Mouse (Mus musculus): ENCODE measurements around the gene Akap2.

GRCm38 (mm10) chr4:57762424-57762823, 45.0 kb downstream of the Akap2 start:
- TF ChIP-seq CTCF (IDR thresholded peaks at IDR 0.05; ENCODE audit: extremely low read depth, insufficient read depth, low read length) (no peak), POLR2A (IDR thresholded peaks at IDR 0.05; ENCODE audit: extremely low read depth, insufficient read depth, low read length) (no peak)

Data from cortical plate, adult 2 months (tissue).